Mouse (Mus musculus) neutrophil, adult 65 days (primary cell): ENCODE results near the gene C2. TPM values are rescaled to one million over a fixed set of nuclear protein-coding genes. Genes with fewer than 3 reads are reported as not detected.

Experiments
- total RNA-seq: library from RNA; stranded (reverse); gene quantifications from 2 replicates; pipeline ENCODE4 v1.2.4, GENCODE M21; 2023

C2 gene
- total RNA-seq, result not detected in 2 replicates

GRCm38 (mm10) chr17:34898160-34898586, at the start of gene C2, which contains the start of gene Ehmt2:
Gene C2 (minus strand): TSS chr17:34898265.
Gene Ehmt2 (plus strand): TSS chr17:34898469.

GRCm38 (mm10) chr17:34931061-34931734, 33.1 kb upstream of the C2 start, which contains the start of gene Neu1:
Gene Neu1 (plus strand): TSS chr17:34931253.

GRCm38 (mm10) chr17:34913930-34914665, 16.0 kb upstream of the C2 start, which contains the start of gene Slc44a4:
Gene Slc44a4 (plus strand): TSS chr17:34914466.

GRCm38 (mm10) chr17:34881683-34882310, 16.3 kb downstream of the C2 start, which contains the start of gene Gm20547:
Gene Gm20547 (minus strand): TSS chr17:34882042.

GRCm38 (mm10) chr17:34879336-34879879, 18.7 kb downstream of the C2 start, which contains the start of gene Zbtb12:
Gene Zbtb12 (plus strand): TSS chr17:34879483.

GRCm38 (mm10) chr17:34862416-34863081, 35.5 kb downstream of the C2 start, which contains the start of gene Cfb:
Gene Cfb (minus strand): TSS chr17:34862518.

GRCm38 (mm10) chr17:34849722-34850516, 48.1 kb downstream of the C2 start, which contains the start of the genes Skiv2l and Nelfe:
Gene Skiv2l (minus strand): TSS chr17:34850210.
Gene Nelfe (plus strand): TSS chr17:34850391.

GRCm38 (mm10) chr17:34836856-34837221, 61.2 kb downstream of the C2 start, which contains the start of the genes Stk19 and Dxo:
Gene Stk19 (minus strand): TSS chr17:34836945.
Gene Dxo (plus strand): TSS chr17:34837019.

Other genes starting within 250 kb of the C2 start
- 0.06 and 0.09 TPM in 2 replicates for gene Tnxb, start 227.7 kb downstream of the C2 start, total RNA-seq
- 0.11 and 0.13 TPM in 2 replicates for gene C4b, start 154.4 kb downstream of the C2 start, total RNA-seq
- gene Cyp21a1, start 93.7 kb downstream of the C2 start, total RNA-seq, result not detected in 2 replicates
- gene Stk19, start 61.3 kb downstream of the C2 start, total RNA-seq, result 42.3 and 63.0 TPM in 2 replicates
- 34.5 and 46.7 TPM in 2 replicates for gene Dxo, start 61.2 kb downstream of the C2 start, total RNA-seq
- gene Skiv2l, start 48.1 kb downstream of the C2 start, total RNA-seq, result 95.9 and 147 TPM in 2 replicates
- 24.5 and 28.2 TPM in 2 replicates for gene Nelfe, start 47.9 kb downstream of the C2 start, total RNA-seq
- 1.3 TPM in 1 of 2 replicates, not detected in the other for gene Cfb, start 35.7 kb downstream of the C2 start, total RNA-seq
- 0.70 and 1.4 TPM in 2 replicates for gene Zbtb12, start 18.8 kb downstream of the C2 start, total RNA-seq
- not detected in 2 replicates for gene Gm20547, start 16.2 kb downstream of the C2 start, total RNA-seq
- gene Ehmt2, start 204 bp upstream of the C2 start, total RNA-seq, result 49.5 and 66.6 TPM in 2 replicates
- 0.25 TPM in 1 of 2 replicates, not detected in the other for gene Slc44a4, start 16.2 kb upstream of the C2 start, total RNA-seq
- 87.8 and 101 TPM in 2 replicates for gene Neu1, start 33.0 kb upstream of the C2 start, total RNA-seq
- 25.6 and 50.7 TPM in 2 replicates for gene Hspa1b, start 61.0 kb upstream of the C2 start, total RNA-seq
- not detected in 2 replicates for gene Gm20481, start 71.6 kb upstream of the C2 start, total RNA-seq
- 36.0 and 76.5 TPM in 2 replicates for gene Hspa1a, start 73.9 kb upstream of the C2 start, total RNA-seq
- 0.16 TPM in 1 of 2 replicates, not detected in the other for gene Hspa1l, start 74.4 kb upstream of the C2 start, total RNA-seq
- 15.3 and 22.7 TPM in 2 replicates for gene Lsm2, start 83.6 kb upstream of the C2 start, total RNA-seq
- gene Vars, start 102.7 kb upstream of the C2 start, total RNA-seq, result 51.6 and 57.8 TPM in 2 replicates
- gene Vwa7, start 118.3 kb upstream of the C2 start, total RNA-seq, result 0.09 TPM in 1 of 2 replicates, not detected in the other
- 0.86 and 1.9 TPM in 2 replicates for gene Sapcd1, start 129.8 kb upstream of the C2 start, total RNA-seq
- 3.5 and 11.1 TPM in 2 replicates for gene Msh5, start 148.5 kb upstream of the C2 start, total RNA-seq
- 248 and 288 TPM in 2 replicates for gene Clic1, start 151.7 kb upstream of the C2 start, total RNA-seq
- 1.4 and 2.6 TPM in 2 replicates for gene Ddah2, start 160.8 kb upstream of the C2 start, total RNA-seq
- not detected in 2 replicates for gene Ly6g6c, start 167.1 kb upstream of the C2 start, total RNA-seq
- 0.47 TPM in 1 of 2 replicates, not detected in the other for gene Mpig6b, start 167.9 kb upstream of the C2 start, total RNA-seq
- not detected in 2 replicates for gene Ly6g6e, start 178.6 kb upstream of the C2 start, total RNA-seq
- gene Ly6g6d, start 179.8 kb upstream of the C2 start, total RNA-seq, result not detected in 2 replicates
- gene Ly6g6f, start 187.3 kb upstream of the C2 start, total RNA-seq, result 1.1 TPM in 1 of 2 replicates, not detected in the other
- gene Abhd16a, start 191.0 kb upstream of the C2 start, total RNA-seq, result 44.4 and 57.6 TPM in 2 replicates
- not detected in 2 replicates for gene Ly6g5c, start 210.0 kb upstream of the C2 start, total RNA-seq
- 13.3 and 14.5 TPM in 2 replicates for gene Ly6g5b, start 217.2 kb upstream of the C2 start, total RNA-seq
- gene Gpank1, start 223.2 kb upstream of the C2 start, total RNA-seq, result 36.0 and 50.1 TPM in 2 replicates
- 135 and 169 TPM in 2 replicates for gene Csnk2b, start 223.8 kb upstream of the C2 start, total RNA-seq
- gene D17H6S53E, start 228.1 kb upstream of the C2 start, total RNA-seq, result 21.0 and 24.5 TPM in 2 replicates
- gene Apom, start 233.8 kb upstream of the C2 start, total RNA-seq, result not detected in 2 replicates
- 295 and 362 TPM in 2 replicates for gene Bag6, start 236.9 kb upstream of the C2 start, total RNA-seq